Mouse (Mus musculus) myocyte (in vitro differentiated cells): ENCODE data around the gene Epb41l3. TPM values are rescaled to one million over a fixed set of nuclear protein-coding genes. Genes with fewer than 3 reads are reported as not detected.

ENCODE experiments used
- H3K27me3 ChIP-seq: one replicate; pipeline ENCODE4 v1.6.1; 2011; ENCODE audit not compliant: control insufficient read depth, insufficient read depth, insufficient read length
- H3K36me3 ChIP-seq: one replicate; pipeline ENCODE4 v1.6.1; 2011; ENCODE audit not compliant: control insufficient read depth, insufficient read depth
- H3K4me2 ChIP-seq: one replicate; pipeline ENCODE4 v1.6.1; 2011; ENCODE audit warnings: low read depth, control low read depth
- H3K4me3 ChIP-seq: one replicate; pipeline ENCODE4 v1.5.1; 2011; ENCODE audit warnings: mild to moderate bottlenecking, control low read depth, moderate library complexity
- H3K79me2 ChIP-seq: one replicate; pipeline ENCODE4 v1.6.1; 2011; ENCODE audit not compliant: control insufficient read depth, insufficient read depth
- H3ac ChIP-seq: one replicate; pipeline ENCODE4 v1.6.1; 2011; ENCODE audit not compliant: control insufficient read depth, insufficient read length
- CEBPB ChIP-seq: IDR thresholded peaks from 2 replicates; pipeline ENCODE4 v1.6.1; 2011; ENCODE audit warnings: mild to moderate bottlenecking, moderate library complexity; ENCODE audit not compliant: poor library complexity, insufficient read depth, severe bottlenecking
- E2F4 ChIP-seq: IDR thresholded peaks from one replicate; pipeline ENCODE4 v1.6.1; 2011; ENCODE audit warnings: mild to moderate bottlenecking, control low read depth, moderate library complexity; ENCODE audit not compliant: insufficient read depth
- MAX ChIP-seq: IDR thresholded peaks from one replicate; pipeline ENCODE4 v1.6.1; 2011; ENCODE audit warnings: low read depth, mild to moderate bottlenecking, control low read depth
- MYOD1 ChIP-seq, 3 experiments: IDR thresholded peaks; one replicate each; pipeline ENCODE4 v1.6.1; 2011; ENCODE audit warnings: control low read depth in 2 of 3, low read depth in 2 of 3, mild to moderate bottlenecking in 2 of 3, moderate library complexity in 1 of 3; ENCODE audit not compliant: insufficient read length in 2 of 3, control insufficient read depth in 1 of 3
- MYOG ChIP-seq, 3 experiments: IDR thresholded peaks; one replicate each; pipeline ENCODE4 v1.6.1; 2011; ENCODE audit warnings: control low read depth in 2 of 3, low read depth in 2 of 3, mild to moderate bottlenecking in 2 of 3; ENCODE audit not compliant: insufficient read length in 2 of 3, control insufficient read depth in 1 of 3, insufficient read depth in 1 of 3
- POLR2A ChIP-seq: IDR thresholded peaks from one replicate; pipeline ENCODE4 v1.6.1; 2011; ENCODE audit warnings: low read depth, mild to moderate bottlenecking, control low read depth, moderate library complexity; ENCODE audit not compliant: insufficient read length
- POLR2AphosphoS2 ChIP-seq: IDR thresholded peaks from one replicate; pipeline ENCODE4 v1.6.1; 2011; ENCODE audit warnings: low read depth, control low read depth; ENCODE audit not compliant: insufficient read length
- REST ChIP-seq: IDR thresholded peaks from one replicate; pipeline ENCODE4 v1.6.1; 2011; ENCODE audit warnings: mild to moderate bottlenecking, control low read depth, moderate library complexity; ENCODE audit not compliant: insufficient read depth, insufficient read length
- SRF ChIP-seq: IDR thresholded peaks from one replicate; pipeline ENCODE4 v1.6.1; 2011; ENCODE audit warnings: low read depth; ENCODE audit not compliant: control insufficient read depth, insufficient read length
- TCF12 ChIP-seq: IDR thresholded peaks from one replicate; pipeline ENCODE4 v1.6.1; 2011; ENCODE audit warnings: mild to moderate bottlenecking, control low read depth; ENCODE audit not compliant: poor library complexity, insufficient read depth, severe bottlenecking
- TCF3 ChIP-seq: IDR thresholded peaks from one replicate; pipeline ENCODE4 v1.6.1; 2011; ENCODE audit warnings: low read depth, control low read depth; ENCODE audit not compliant: insufficient read length
- USF1 ChIP-seq: IDR thresholded peaks from one replicate; pipeline ENCODE4 v1.6.1; 2011; ENCODE audit warnings: low read depth, mild to moderate bottlenecking, control low read depth, moderate library complexity
- polyA plus RNA-seq: library from polyadenylated mRNA; unstranded; fragments of >200 nt; fragmentation: generic; extraction: Trizol; gene quantifications from one replicate; pipeline ENCODE4 v1.2.1, GENCODE M21; 2012; ENCODE audit warnings: missing spikeins

Epb41l3 gene
- polyA plus RNA-seq, 1 experiment = 19.5 TPM

DNA sequence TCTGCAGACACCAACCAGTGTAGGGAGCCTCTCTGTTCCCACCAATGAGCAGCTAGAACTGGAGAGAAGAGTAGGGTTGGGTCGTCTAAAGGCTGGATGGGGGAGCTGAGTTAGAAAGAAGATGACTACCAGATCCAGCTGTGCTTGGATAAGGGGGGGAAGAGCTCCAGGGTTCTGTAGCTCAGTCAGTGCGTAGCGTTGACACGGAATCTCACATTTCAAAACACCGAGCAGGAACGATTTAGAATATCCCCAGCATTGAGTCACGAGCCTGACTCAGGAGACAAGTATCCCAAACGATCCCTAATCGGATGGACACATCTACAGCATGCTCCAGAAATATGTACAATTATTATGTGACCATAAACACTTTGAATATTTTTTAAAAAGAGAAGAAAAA is 180.4 kb downstream of the Epb41l3 start:
- TF ChIP-seq TCF3 (no peak), E2F4 (no peak)
- Histone ChIP-seq H3K4me2 (peak overlapping the region; percentile 79), H3K79me2 (no peaks in the 10 kb centered on the region), H3K36me3 (no peaks in the 10 kb centered on the region), H3ac (no peak overlapping the region), H3K4me3 (no peak overlapping the region), H3K27me3 (no peaks in the 10 kb centered on the region)

DNA sequence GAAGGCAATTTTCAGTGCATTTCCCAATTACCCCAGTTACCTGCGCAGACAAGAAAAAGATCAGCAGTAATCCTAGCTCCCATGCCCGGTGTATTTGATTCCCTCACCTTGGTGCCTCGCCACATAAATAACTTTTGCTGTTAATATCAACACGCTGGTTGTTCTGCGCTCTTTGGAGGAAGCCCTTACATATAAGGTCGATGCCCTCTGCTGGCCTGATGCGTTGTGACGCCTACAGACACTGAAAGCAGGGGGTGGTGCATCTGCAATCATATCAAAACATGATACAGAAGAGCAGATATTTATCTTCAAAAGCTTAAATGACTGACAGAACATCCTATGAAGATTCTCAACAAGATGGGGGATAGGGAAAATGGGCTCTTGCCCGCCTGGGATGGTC is 181.0 kb downstream of the Epb41l3 start:
- TF ChIP-seq USF1 = no peak
- no peak for TF ChIP-seq MYOG (IDR thresholded peaks at IDR 0.05; ENCODE audit: control insufficient read depth in 1 of 3, insufficient read depth in 1 of 3, insufficient read length in 2 of 3, low read depth in 2 of 3)
- TF ChIP-seq POLR2A = no peak
- no peak for TF ChIP-seq CEBPB
- no peak for TF ChIP-seq MAX
- TF ChIP-seq MYOD1 (IDR thresholded peaks at IDR 0.05; ENCODE audit: control insufficient read depth in 1 of 3, insufficient read length in 2 of 3, low read depth in 2 of 3) = no peak
- TF ChIP-seq POLR2AphosphoS2 = no peak
- TF ChIP-seq E2F4 = no peak
- TF ChIP-seq SRF = no peak
- TF ChIP-seq TCF12 = no peak
- no peak for TF ChIP-seq TCF3
- TF ChIP-seq REST = no peak
- H3ac ChIP-seq = no peak overlapping the region
- no peak overlapping the region for H3K4me3 ChIP-seq
- no peaks in the 10 kb centered on the region for H3K79me2 ChIP-seq
- H3K36me3 ChIP-seq = no peaks in the 10 kb centered on the region
- H3K27me3 ChIP-seq = no peaks in the 10 kb centered on the region
- peak overlapping the region; percentile 79 for H3K4me2 ChIP-seq

DNA sequence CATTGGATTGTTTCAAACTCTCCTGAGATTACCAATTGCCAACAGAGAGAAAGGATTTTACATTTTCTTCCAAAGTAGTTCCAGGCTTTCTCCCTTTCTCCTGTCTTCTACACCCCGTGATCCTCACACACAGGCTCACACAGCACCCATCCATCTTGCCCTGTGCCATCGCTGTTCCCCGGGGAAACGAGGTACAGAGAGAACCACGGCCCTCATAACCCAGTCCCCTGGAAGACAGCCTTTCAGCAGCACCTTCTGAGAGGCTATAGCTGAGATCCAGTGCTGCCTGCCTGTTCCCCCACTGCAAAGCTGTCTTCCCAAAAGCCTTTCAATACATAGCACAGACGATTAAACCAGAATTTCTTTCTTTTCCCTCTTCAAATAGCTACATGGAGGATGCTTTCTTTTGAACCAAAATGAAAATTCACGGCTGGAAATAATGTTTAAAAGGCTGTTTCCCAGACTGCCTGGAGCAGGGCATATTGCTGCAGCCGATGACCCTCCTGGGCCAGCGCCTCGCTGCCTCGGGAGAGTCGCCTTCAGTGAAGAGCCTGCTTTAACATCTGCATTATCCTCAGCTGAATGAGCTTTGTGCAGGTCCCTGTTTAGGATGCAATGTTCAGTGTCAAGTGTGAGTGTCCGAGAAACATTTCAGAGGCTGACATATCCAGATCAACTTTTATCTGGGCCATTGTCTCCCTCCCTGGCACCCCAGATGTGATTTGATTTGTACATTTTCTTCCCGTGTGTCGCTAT is 188.5 kb downstream of the Epb41l3 start:
- H3ac ChIP-seq = no peak overlapping the region
- TF ChIP-seq TCF12 (no peak), POLR2A (no peak), CEBPB (no peak), E2F4 (no peak), USF1 (no peak)
- no peak overlapping the region for H3K4me2 ChIP-seq
- no peaks in the 10 kb centered on the region for H3K79me2 ChIP-seq
- no peak overlapping the region for H3K4me3 ChIP-seq
- no peaks in the 10 kb centered on the region for H3K36me3 ChIP-seq
- no peaks in the 10 kb centered on the region for H3K27me3 ChIP-seq

DNA sequence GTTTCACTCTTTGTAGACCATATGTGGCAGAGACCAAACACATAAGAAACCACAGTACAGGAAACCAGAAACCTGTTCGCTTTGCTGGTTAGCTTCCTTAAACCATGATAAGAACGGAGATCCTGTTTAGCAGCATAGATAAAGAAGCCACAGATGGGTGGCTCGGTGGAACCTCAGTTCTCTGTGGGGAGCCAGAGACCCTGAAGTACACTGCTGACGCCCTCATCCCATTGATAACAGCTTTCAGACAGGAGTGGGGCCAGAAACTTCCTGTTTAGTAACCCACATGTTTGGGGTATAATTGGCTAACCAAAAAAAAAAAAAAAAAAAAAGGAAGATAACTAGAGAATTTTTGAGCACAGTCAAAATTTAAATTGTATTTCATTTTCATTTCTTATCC is 189.7 kb downstream of the Epb41l3 start:
- no peak overlapping the region for H3K4me2 ChIP-seq
- no peaks in the 10 kb centered on the region for H3K36me3 ChIP-seq
- TF ChIP-seq REST = no peak
- TF ChIP-seq POLR2AphosphoS2 = no peak
- TF ChIP-seq SRF = no peak
- TF ChIP-seq TCF12 = no peak
- no peak for TF ChIP-seq USF1
- no peak for TF ChIP-seq POLR2A
- TF ChIP-seq MAX = no peak
- TF ChIP-seq TCF3 = no peak
- no peak for TF ChIP-seq MYOD1 (IDR thresholded peaks at IDR 0.05; ENCODE audit: control insufficient read depth in 1 of 3, insufficient read length in 2 of 3, low read depth in 2 of 3)
- TF ChIP-seq CEBPB = no peak
- TF ChIP-seq E2F4 = no peak
- no peak for TF ChIP-seq MYOG (IDR thresholded peaks at IDR 0.05; ENCODE audit: control insufficient read depth in 1 of 3, insufficient read depth in 1 of 3, insufficient read length in 2 of 3, low read depth in 2 of 3)
- H3K27me3 ChIP-seq = no peaks in the 10 kb centered on the region
- H3ac ChIP-seq = no peak overlapping the region
- no peak overlapping the region for H3K4me3 ChIP-seq
- no peaks in the 10 kb centered on the region for H3K79me2 ChIP-seq

GRCm38 (mm10) chr17:69265759-69266463 is 190.4 kb downstream of the Epb41l3 start:
- Histone ChIP-seq H3K4me2 (no peak overlapping the region), H3ac (no peak overlapping the region), H3K4me3 (no peak overlapping the region), H3K79me2 (no peaks in the 10 kb centered on the region), H3K27me3 (no peaks in the 10 kb centered on the region), H3K36me3 (peaks cover 2% of the 10 kb centered on the region)
- TF ChIP-seq REST (no peak), SRF (no peak), POLR2AphosphoS2 (no peak), TCF12 (no peak), TCF3 (no peak), USF1 (no peak), MYOD1 (IDR thresholded peaks at IDR 0.05; ENCODE audit: control insufficient read depth in 1 of 3, insufficient read length in 2 of 3, low read depth in 2 of 3) (no peak), MYOG (IDR thresholded peaks at IDR 0.05; ENCODE audit: control insufficient read depth in 1 of 3, insufficient read depth in 1 of 3, insufficient read length in 2 of 3, low read depth in 2 of 3) (no peak), E2F4 (no peak), POLR2A (no peak), MAX (no peak), CEBPB (no peak)
